Mouse (Mus musculus): ENCODE measurements at regions not wholly inside any gene's neighbourhood (a gene's known extent, or its start where the extent isn't known, plus 50 kb on each side); places are given as distances from the start of the nearest gene placed in this dataset.

DNA sequence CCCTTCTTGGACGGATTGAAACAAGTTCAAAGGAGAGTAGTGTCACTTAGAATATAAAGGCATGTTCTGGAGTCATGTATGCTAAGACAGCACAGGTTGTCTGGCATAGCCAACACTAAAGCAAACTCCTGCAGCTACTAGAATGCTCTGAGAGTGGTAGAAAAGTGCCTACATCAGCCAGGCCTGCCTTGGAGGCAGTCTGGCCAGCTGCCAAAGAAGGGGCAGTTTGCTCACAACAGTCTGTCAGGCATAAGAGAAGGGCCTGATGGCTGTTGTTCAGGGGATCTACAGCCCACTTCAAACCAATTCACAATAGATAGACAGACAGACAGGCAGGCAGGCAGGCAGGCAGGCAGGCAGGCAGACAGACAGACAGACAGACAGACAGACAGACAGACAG lies 136.5 kb upstream of the Dap start:
- Histone ChIP-seq H3K4me1 (replicated peaks; ENCODE audit: control insufficient read depth, insufficient read depth, low read length) (peaks cover 13% of the 10 kb centered on the region), H3K9ac (replicated peaks; ENCODE audit: low read depth, low read length) (no peak overlapping the region), H3K27ac (ENCODE audit: low read length) (no peak overlapping the region), H3K36me3 (ENCODE audit: control insufficient read depth, insufficient read depth) (no peaks in the 10 kb centered on the region), H3K9me3 (ENCODE audit: control insufficient read depth, low read length) (peaks cover 3% of the 10 kb centered on the region; the same call in 1 of the 2 replicates), H3K4me3 (replicated peaks; ENCODE audit: low read length) (no peak overlapping the region), H3K27me3 (replicated peaks; ENCODE audit: control insufficient read depth, insufficient read depth, low read length) (no peaks in the 10 kb centered on the region), H3K4me2 (ENCODE audit: low read length) (no peak overlapping the region)
- ATAC-seq = peak; percentile 70
- 79% methylated on average over 1 of the region's 1 CpGs for WGBS

GRCm38 (mm10) chr15:31091916-31092570 lies 132.1 kb upstream of the Dap start:
- Histone ChIP-seq H3K27ac (ENCODE audit: low read length) (peak overlapping the region; percentile 10; the same call in 1 of the 2 replicates), H3K4me1 (replicated peaks; ENCODE audit: control insufficient read depth, insufficient read depth, low read length) (peaks cover 13% of the 10 kb centered on the region), H3K36me3 (ENCODE audit: control insufficient read depth, insufficient read depth) (no peaks in the 10 kb centered on the region), H3K27me3 (replicated peaks; ENCODE audit: control insufficient read depth, insufficient read depth, low read length) (no peaks in the 10 kb centered on the region), H3K4me2 (ENCODE audit: low read length) (no peak overlapping the region), H3K9me3 (ENCODE audit: control insufficient read depth, low read length) (no peaks in the 10 kb centered on the region), H3K4me3 (replicated peaks; ENCODE audit: low read length) (no peak overlapping the region), H3K9ac (replicated peaks; ENCODE audit: low read depth, low read length) (no peak overlapping the region)
- 49% methylated on average over 5 of the region's 5 CpGs for WGBS
- ATAC-seq = peak; percentile 82

GRCm38 (mm10) chr15:31096206-31096605 lies 127.9 kb upstream of the Dap start:
- Histone ChIP-seq H3K4me2 (ENCODE audit: low read length) (no peak overlapping the region), H3K36me3 (ENCODE audit: control insufficient read depth, insufficient read depth) (no peaks in the 10 kb centered on the region), H3K27me3 (replicated peaks; ENCODE audit: control insufficient read depth, insufficient read depth, low read length) (no peaks in the 10 kb centered on the region), H3K9ac (replicated peaks; ENCODE audit: low read depth, low read length) (no peak overlapping the region), H3K4me1 (replicated peaks; ENCODE audit: control insufficient read depth, insufficient read depth, low read length) (peaks cover 14% of the 10 kb centered on the region), H3K9me3 (ENCODE audit: control insufficient read depth, low read length) (no peaks in the 10 kb centered on the region), H3K4me3 (replicated peaks; ENCODE audit: low read length) (no peak overlapping the region), H3K27ac (ENCODE audit: low read length) (no peak overlapping the region)
- 94% methylated on average over 7 of the region's 7 CpGs for WGBS
- ATAC-seq = no peak

DNA sequence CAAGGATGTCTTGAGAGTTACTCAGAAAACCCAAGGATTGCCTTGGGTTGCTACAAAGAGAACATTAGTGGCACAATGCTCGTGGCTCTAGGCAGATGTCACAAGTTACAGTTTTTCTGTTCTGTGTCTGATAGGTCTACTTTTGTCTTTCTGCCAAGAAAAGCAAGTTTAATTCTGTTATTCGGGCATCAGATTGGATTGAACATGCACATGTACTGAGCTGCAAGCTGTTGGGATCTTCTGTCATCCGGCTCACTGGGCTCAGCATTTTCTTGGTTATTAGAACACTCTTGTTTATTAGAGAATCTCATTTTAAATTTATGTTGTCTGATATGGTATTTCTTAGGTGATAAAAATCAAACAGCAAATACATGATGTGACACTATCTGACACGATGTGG lies 126.8 kb upstream of the Dap start:
- H3K9ac ChIP-seq (replicated peaks; ENCODE audit: low read depth, low read length) = no peak overlapping the region
- no peaks in the 10 kb centered on the region for H3K36me3 ChIP-seq (ENCODE audit: control insufficient read depth, insufficient read depth)
- H3K27ac ChIP-seq (ENCODE audit: low read length) = no peak overlapping the region
- ATAC-seq = no peak
- no peak overlapping the region for H3K4me2 ChIP-seq (ENCODE audit: low read length)
- H3K4me1 ChIP-seq (replicated peaks; ENCODE audit: control insufficient read depth, insufficient read depth, low read length) = peaks cover 4% of the 10 kb centered on the region; the same call in 1 of the 2 replicates
- 60% methylated on average over 4 of the region's 4 CpGs for WGBS
- H3K4me3 ChIP-seq (replicated peaks; ENCODE audit: low read length) = no peak overlapping the region
- H3K27me3 ChIP-seq (replicated peaks; ENCODE audit: control insufficient read depth, insufficient read depth, low read length) = no peaks in the 10 kb centered on the region
- H3K9me3 ChIP-seq (ENCODE audit: control insufficient read depth, low read length) = no peaks in the 10 kb centered on the region

GRCm38 (mm10) chr15:31104743-31105142 lies 119.4 kb upstream of the Dap start:
- Histone ChIP-seq H3K27ac (ENCODE audit: low read length) (no peak overlapping the region), H3K4me1 (replicated peaks; ENCODE audit: control insufficient read depth, insufficient read depth, low read length) (no peaks in the 10 kb centered on the region), H3K9me3 (ENCODE audit: control insufficient read depth, low read length) (no peaks in the 10 kb centered on the region), H3K4me3 (replicated peaks; ENCODE audit: low read length) (no peak overlapping the region), H3K36me3 (ENCODE audit: control insufficient read depth, insufficient read depth) (no peaks in the 10 kb centered on the region), H3K27me3 (replicated peaks; ENCODE audit: control insufficient read depth, insufficient read depth, low read length) (no peaks in the 10 kb centered on the region), H3K9ac (replicated peaks; ENCODE audit: low read depth, low read length) (no peak overlapping the region), H3K4me2 (ENCODE audit: low read length) (no peak overlapping the region)
- ATAC-seq = no peak
- 82% methylated on average over 4 of the region's 4 CpGs for WGBS

DNA sequence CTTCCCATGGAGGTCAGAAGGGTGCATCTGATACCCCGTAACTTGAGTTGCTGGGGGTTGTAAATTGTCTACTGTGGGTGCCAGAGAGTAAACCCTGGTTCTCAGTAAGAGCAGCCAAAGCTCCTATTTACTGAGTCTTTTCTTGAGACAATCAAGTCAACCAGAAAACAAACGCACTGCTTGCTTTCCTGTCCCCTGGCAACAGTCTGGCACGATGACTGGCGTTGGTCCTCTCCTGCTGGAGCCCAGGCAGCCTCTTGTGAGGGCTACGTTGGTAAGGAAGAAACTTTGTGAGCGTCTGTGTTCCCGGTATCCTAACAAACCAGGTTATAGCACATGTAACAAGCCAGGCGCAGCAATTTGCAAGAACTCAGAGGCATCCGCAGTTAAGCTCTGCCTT lies 117.2 kb upstream of the Dap start:
- Histone ChIP-seq H3K27ac (ENCODE audit: low read length) (no peak overlapping the region), H3K4me1 (replicated peaks; ENCODE audit: control insufficient read depth, insufficient read depth, low read length) (no peaks in the 10 kb centered on the region), H3K9ac (replicated peaks; ENCODE audit: low read depth, low read length) (no peak overlapping the region), H3K9me3 (ENCODE audit: control insufficient read depth, low read length) (no peaks in the 10 kb centered on the region), H3K4me3 (replicated peaks; ENCODE audit: low read length) (no peak overlapping the region), H3K27me3 (replicated peaks; ENCODE audit: control insufficient read depth, insufficient read depth, low read length) (no peaks in the 10 kb centered on the region), H3K4me2 (ENCODE audit: low read length) (no peak overlapping the region), H3K36me3 (ENCODE audit: control insufficient read depth, insufficient read depth) (no peaks in the 10 kb centered on the region)
- no peak for ATAC-seq
- WGBS = 68% methylated on average over 9 of the region's 9 CpGs

- Histone ChIP-seq H3K9me3 (ENCODE audit: control insufficient read depth, low read length) (no peaks in the 10 kb centered on the region), H3K27ac (ENCODE audit: low read length) (no peak overlapping the region)
Observed at GRCm38 (mm10) chr15:31113216-31113615, 110.9 kb upstream of the Dap start.

GRCm38 (mm10) chr15:31117338-31117737 lies 106.8 kb upstream of the Dap start:
- Histone ChIP-seq H3K4me2 (ENCODE audit: low read length) (no peak overlapping the region), H3K4me3 (replicated peaks; ENCODE audit: low read length) (no peak overlapping the region), H3K4me1 (replicated peaks; ENCODE audit: control insufficient read depth, insufficient read depth, low read length) (peaks cover 6% of the 10 kb centered on the region), H3K9ac (replicated peaks; ENCODE audit: low read depth, low read length) (no peak overlapping the region), H3K9me3 (ENCODE audit: control insufficient read depth, low read length) (no peaks in the 10 kb centered on the region), H3K27ac (ENCODE audit: low read length) (no peak overlapping the region), H3K36me3 (ENCODE audit: control insufficient read depth, insufficient read depth) (no peaks in the 10 kb centered on the region), H3K27me3 (replicated peaks; ENCODE audit: control insufficient read depth, insufficient read depth, low read length) (no peaks in the 10 kb centered on the region)
- ATAC-seq = no peak

More at GRCm38 (mm10) chr15:31113216-31113615, 110.9 kb upstream of the Dap start:
- Histone ChIP-seq H3K4me2 (ENCODE audit: low read length) (no peak overlapping the region), H3K36me3 (ENCODE audit: control insufficient read depth, insufficient read depth) (no peaks in the 10 kb centered on the region), H3K9ac (replicated peaks; ENCODE audit: low read depth, low read length) (no peak overlapping the region), H3K4me3 (replicated peaks; ENCODE audit: low read length) (no peak overlapping the region), H3K27me3 (replicated peaks; ENCODE audit: control insufficient read depth, insufficient read depth, low read length) (no peaks in the 10 kb centered on the region), H3K4me1 (replicated peaks; ENCODE audit: control insufficient read depth, insufficient read depth, low read length) (no peaks in the 10 kb centered on the region)
- 81% methylated on average over 1 of the region's 1 CpGs for WGBS
- no peak for ATAC-seq

- H3K36me3 ChIP-seq (ENCODE audit: control insufficient read depth, insufficient read depth) = no peaks in the 10 kb centered on the region
- H3K27ac ChIP-seq (ENCODE audit: low read length) = no peak overlapping the region
- ATAC-seq = peak; percentile 43; the same call in 1 of the 2 replicates
- no peaks in the 10 kb centered on the region for H3K9me3 ChIP-seq (ENCODE audit: control insufficient read depth, low read length)
- peaks cover 6% of the 10 kb centered on the region for H3K4me1 ChIP-seq (replicated peaks; ENCODE audit: control insufficient read depth, insufficient read depth, low read length)
- WGBS = 45% methylated on average over 6 of the region's 6 CpGs
- no peak overlapping the region for H3K4me3 ChIP-seq (replicated peaks; ENCODE audit: low read length)
- no peak overlapping the region for H3K9ac ChIP-seq (replicated peaks; ENCODE audit: low read depth, low read length)
- no peaks in the 10 kb centered on the region for H3K27me3 ChIP-seq (replicated peaks; ENCODE audit: control insufficient read depth, insufficient read depth, low read length)
- no peak overlapping the region for H3K4me2 ChIP-seq (ENCODE audit: low read length)
Observed at GRCm38 (mm10) chr15:31120147-31120546, 104.0 kb upstream of the Dap start.

DNA sequence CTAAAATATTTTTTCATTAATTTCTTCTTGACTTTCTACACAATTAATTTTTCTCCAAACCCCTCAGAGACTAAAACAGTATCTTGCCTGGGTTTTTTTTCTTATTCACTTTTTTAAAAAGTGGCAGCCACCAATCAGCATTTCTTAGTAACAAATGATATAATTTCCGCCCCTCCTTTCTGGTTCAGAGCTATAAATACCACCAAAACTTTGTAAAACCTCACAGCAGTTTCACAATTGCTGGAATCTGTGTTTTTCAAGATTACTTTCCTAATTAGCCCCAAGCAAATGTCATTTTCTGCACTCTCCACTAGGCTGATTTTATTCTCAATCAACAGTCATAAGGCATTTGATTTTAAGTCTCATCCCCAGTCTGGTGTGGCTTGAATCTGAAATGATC lies 98.3 kb upstream of the Dap start:
- no peak overlapping the region for H3K27ac ChIP-seq (ENCODE audit: low read length)
- H3K9me3 ChIP-seq (ENCODE audit: control insufficient read depth, low read length) = no peaks in the 10 kb centered on the region
- 80% methylated on average over 1 of the region's 1 CpGs for WGBS

More for the DNA sequence above, 98.3 kb upstream of the Dap start:
- Histone ChIP-seq H3K4me1 (replicated peaks; ENCODE audit: control insufficient read depth, insufficient read depth, low read length) (no peaks in the 10 kb centered on the region), H3K9ac (replicated peaks; ENCODE audit: low read depth, low read length) (no peak overlapping the region), H3K27me3 (replicated peaks; ENCODE audit: control insufficient read depth, insufficient read depth, low read length) (no peaks in the 10 kb centered on the region), H3K4me3 (replicated peaks; ENCODE audit: low read length) (no peak overlapping the region), H3K4me2 (ENCODE audit: low read length) (no peak overlapping the region), H3K36me3 (ENCODE audit: control insufficient read depth, insufficient read depth) (no peaks in the 10 kb centered on the region)
- no peak for ATAC-seq

All from forebrain, embryonic 16.5 days (tissue).